Mouse (Mus musculus): Measurements from ENCODE around the gene Nfkb2. TPM values are rescaled to one million over a fixed set of nuclear protein-coding genes. Genes with fewer than 3 reads are reported as not detected.
A peak's percentile ranks its signal among the peaks of the same experiment; 100 is the strongest.

Nfkb2 gene
- total and polyA plus RNA-seq, 2 experiments from 2014 or later, result 6.6 to 26.9 TPM

- TF ChIP-seq EP300 (IDR thresholded peaks at IDR 0.05; ENCODE audit: low read depth) (no peak), CTCF (IDR thresholded peaks at IDR 0.05; ENCODE audit: low read depth) (no peak)
- Histone ChIP-seq H3K9me3 (replicated peaks; ENCODE audit: control insufficient read depth, low read length) (no peaks in the 10 kb centered on the region), H3K27me3 (ENCODE audit: control insufficient read depth, insufficient read depth, low read length) (no peaks in the 10 kb centered on the region), H3K27ac (ENCODE audit: low read depth) (no peak overlapping the region), H3K36me3 (replicated peaks; ENCODE audit: control insufficient read depth, insufficient read depth, low read length) (peaks cover 20% of the 10 kb centered on the region), H3K4me2 (ENCODE audit: low read depth, low read length) (no peak overlapping the region), H3K4me1 (ENCODE audit: control insufficient read depth, insufficient read depth) (peaks cover 14% of the 10 kb centered on the region), H3K9ac (replicated peaks; ENCODE audit: low read depth, low read length) (no peak overlapping the region), H3K4me3 (ENCODE audit: low read depth, low read length) (no peak overlapping the region)
- no peak for ATAC-seq (ENCODE audit: insufficient read depth, low read depth)
- 75% methylated on average over 7 of the region's 7 CpGs for WGBS
- no peak for DNase-seq (ENCODE audit: low spot score)
These were observed 28.7 kb downstream of the Nfkb2 start for GRCm38 (mm10) chr19:46332721-46333339.

GRCm38 (mm10) chr19:46333906-46334305 lies 29.8 kb downstream of the Nfkb2 start:
- ATAC-seq (ENCODE audit: insufficient read depth, low read depth), result no peak

GRCm38 (mm10) chr19:46337719-46338330 lies 33.7 kb downstream of the Nfkb2 start:
- H3K36me3 ChIP-seq (replicated peaks; ENCODE audit: control insufficient read depth, insufficient read depth, low read length), result no peaks in the 10 kb centered on the region
- DNase-seq (ENCODE audit: low spot score), result no peak
- no peaks in the 10 kb centered on the region for H3K27me3 ChIP-seq (ENCODE audit: control insufficient read depth, insufficient read depth, low read length)
- H3K4me3 ChIP-seq (ENCODE audit: low read depth, low read length), result peak overlapping the region; percentile 87
- no peak for TF ChIP-seq CTCF (IDR thresholded peaks at IDR 0.05; ENCODE audit: low read depth)
- TF ChIP-seq EP300 (IDR thresholded peaks at IDR 0.05; ENCODE audit: low read depth), result no peak
- peaks cover 7% of the 10 kb centered on the region; the same call in 1 of the 2 replicates for H3K4me1 ChIP-seq (ENCODE audit: control insufficient read depth, insufficient read depth)
- peak overlapping the region; percentile 90 for H3K4me2 ChIP-seq (ENCODE audit: low read depth, low read length)
- no peaks in the 10 kb centered on the region for H3K9me3 ChIP-seq (replicated peaks; ENCODE audit: control insufficient read depth, low read length)
- WGBS, result 37% methylated on average over 15 of the region's 15 CpGs
- peak overlapping the region; percentile 80 for H3K9ac ChIP-seq (replicated peaks; ENCODE audit: low read depth, low read length)
- ATAC-seq (ENCODE audit: insufficient read depth, low read depth), result peak; percentile 3; the same call in 1 of the 2 replicates
- H3K27ac ChIP-seq (ENCODE audit: low read depth), result peak overlapping the region; percentile 72

More at GRCm38 (mm10) chr19:46333906-46334305, 29.8 kb downstream of the Nfkb2 start:
- Histone ChIP-seq H3K9ac (replicated peaks; ENCODE audit: low read depth, low read length) (no peak overlapping the region), H3K4me1 (ENCODE audit: control insufficient read depth, insufficient read depth) (peaks cover 14% of the 10 kb centered on the region), H3K27me3 (ENCODE audit: control insufficient read depth, insufficient read depth, low read length) (no peaks in the 10 kb centered on the region), H3K4me3 (ENCODE audit: low read depth, low read length) (no peak overlapping the region), H3K27ac (ENCODE audit: low read depth) (no peak overlapping the region), H3K4me2 (ENCODE audit: low read depth, low read length) (no peak overlapping the region), H3K36me3 (replicated peaks; ENCODE audit: control insufficient read depth, insufficient read depth, low read length) (peaks cover 20% of the 10 kb centered on the region), H3K9me3 (replicated peaks; ENCODE audit: control insufficient read depth, low read length) (no peaks in the 10 kb centered on the region)
- TF ChIP-seq EP300 (IDR thresholded peaks at IDR 0.05; ENCODE audit: low read depth) (no peak), CTCF (IDR thresholded peaks at IDR 0.05; ENCODE audit: low read depth) (no peak)
- no peak for DNase-seq (ENCODE audit: low spot score)
- 79% methylated on average over 3 of the region's 3 CpGs for whole genome bisulfite sequencing

GRCm38 (mm10) chr19:46338331-46338936 lies 34.3 kb downstream of the Nfkb2 start, which contains the start of gene Cuedc2:
Gene Cuedc2 (minus strand): TSS chr19:46338702.
- Histone ChIP-seq H3K4me2 (ENCODE audit: low read depth, low read length) (peak within 1 kb of the TSS; percentile 90), H3K27ac (ENCODE audit: low read depth) (peak within 1 kb of the TSS; percentile 72), H3K9ac (replicated peaks; ENCODE audit: low read depth, low read length) (peak within 1 kb of the TSS; percentile 80), H3K36me3 (replicated peaks; ENCODE audit: control insufficient read depth, insufficient read depth, low read length) (no peaks in the 10 kb centered on the region), H3K9me3 (replicated peaks; ENCODE audit: control insufficient read depth, low read length) (no peaks in the 10 kb centered on the region), H3K4me1 (ENCODE audit: control insufficient read depth, insufficient read depth) (peaks cover 7% of the 10 kb centered on the region; the same call in 1 of the 2 replicates), H3K4me3 (ENCODE audit: low read depth, low read length) (peak within 1 kb of the TSS; percentile 87), H3K27me3 (ENCODE audit: control insufficient read depth, insufficient read depth, low read length) (no peaks in the 10 kb centered on the region)
- peak; percentile 89 for ATAC-seq (ENCODE audit: insufficient read depth, low read depth)
- under 1% methylated on average over 31 of the region's 31 CpGs for WGBS
- peak; percentile 95 for DNase-seq (ENCODE audit: low spot score)
- TF ChIP-seq CTCF (IDR thresholded peaks at IDR 0.05; ENCODE audit: low read depth), result peak; percentile 60
- TF ChIP-seq EP300 (IDR thresholded peaks at IDR 0.05; ENCODE audit: low read depth), result peak; percentile 69; the same call in 1 of the 2 replicates

GRCm38 (mm10) chr19:46338942-46339286 lies 34.8 kb downstream of the Nfkb2 start:
- peak; percentile 25 for ATAC-seq (ENCODE audit: insufficient read depth, low read depth)
- Histone ChIP-seq H3K27me3 (ENCODE audit: control insufficient read depth, insufficient read depth, low read length) (no peaks in the 10 kb centered on the region), H3K9ac (replicated peaks; ENCODE audit: low read depth, low read length) (0 out of 2 replicates have a peak overlapping the region, but pooled peaks have one; percentile 1), H3K4me3 (ENCODE audit: low read depth, low read length) (peak overlapping the region; percentile 87), H3K4me1 (ENCODE audit: control insufficient read depth, insufficient read depth) (peaks cover 7% of the 10 kb centered on the region; the same call in 1 of the 2 replicates), H3K27ac (ENCODE audit: low read depth) (peak overlapping the region; percentile 45), H3K36me3 (replicated peaks; ENCODE audit: control insufficient read depth, insufficient read depth, low read length) (no peaks in the 10 kb centered on the region), H3K9me3 (replicated peaks; ENCODE audit: control insufficient read depth, low read length) (no peaks in the 10 kb centered on the region), H3K4me2 (ENCODE audit: low read depth, low read length) (peak overlapping the region; percentile 45)
- DNase-seq (ENCODE audit: low spot score), result no peak
- WGBS, result 47% methylated on average over 6 of the region's 6 CpGs
- TF ChIP-seq EP300 (IDR thresholded peaks at IDR 0.05; ENCODE audit: low read depth) (no peak), CTCF (IDR thresholded peaks at IDR 0.05; ENCODE audit: low read depth) (no peak)

All from heart, postnatal 0 days (tissue).